Mouse (Mus musculus): ENCODE measurements around the gene Atp13a4. TPM values are rescaled to one million over a fixed set of nuclear protein-coding genes. Genes with fewer than 3 reads are reported as not detected.

Atp13a4 gene
- total RNA-seq, 2 experiments from 2014 or later, result 12.7 to 15.2 TPM

DNA sequence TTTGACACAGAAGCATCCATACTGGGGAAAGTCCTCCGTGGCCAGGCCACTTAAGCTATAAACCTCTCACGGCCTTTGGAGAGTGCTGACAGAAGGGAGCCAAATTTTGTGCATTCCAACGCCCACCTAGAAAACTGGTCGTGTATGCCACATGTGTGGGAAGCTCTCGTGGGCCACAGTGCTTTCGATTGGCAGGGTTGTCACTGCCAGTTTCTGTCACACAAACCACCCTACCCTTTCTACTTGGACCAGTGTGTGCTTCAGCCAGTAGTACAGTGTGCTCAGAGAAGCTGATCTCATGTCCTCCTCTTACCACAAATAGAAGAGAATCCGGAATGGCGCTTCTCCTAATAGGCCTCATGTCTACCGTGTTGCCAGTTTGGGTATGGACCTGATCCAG is 40.5 kb downstream of the Atp13a4 start:
- DNase-seq (ENCODE audit: low spot score in 2 of 2), result peak in 1 of 2 experiments; percentile 47
- intact Hi-C loops (cut with DNase I), result no loop called here

DNA sequence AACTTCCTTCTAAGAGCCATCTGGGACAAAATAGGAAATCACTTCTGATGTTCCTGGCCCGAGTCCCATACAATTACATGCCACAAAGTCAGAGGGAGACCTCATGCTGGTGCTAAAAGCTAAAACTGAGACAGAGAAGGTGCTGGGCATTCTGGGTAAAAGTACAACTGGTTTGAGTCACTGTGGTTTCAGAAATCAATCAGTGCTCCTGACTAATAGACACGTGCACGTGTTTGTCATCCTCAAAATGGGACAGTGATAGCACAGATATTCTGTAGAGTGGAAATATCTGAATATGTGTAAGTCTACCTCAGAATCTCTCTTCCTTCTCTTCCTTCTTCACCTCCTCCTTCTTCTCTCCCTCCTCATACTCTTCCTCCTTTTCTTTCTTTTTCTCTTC is 53.6 kb downstream of the Atp13a4 start:
- intact Hi-C loops (cut with DNase I), result no loop called here
- DNase-seq (ENCODE audit: low spot score in 2 of 2), result no peak

DNA sequence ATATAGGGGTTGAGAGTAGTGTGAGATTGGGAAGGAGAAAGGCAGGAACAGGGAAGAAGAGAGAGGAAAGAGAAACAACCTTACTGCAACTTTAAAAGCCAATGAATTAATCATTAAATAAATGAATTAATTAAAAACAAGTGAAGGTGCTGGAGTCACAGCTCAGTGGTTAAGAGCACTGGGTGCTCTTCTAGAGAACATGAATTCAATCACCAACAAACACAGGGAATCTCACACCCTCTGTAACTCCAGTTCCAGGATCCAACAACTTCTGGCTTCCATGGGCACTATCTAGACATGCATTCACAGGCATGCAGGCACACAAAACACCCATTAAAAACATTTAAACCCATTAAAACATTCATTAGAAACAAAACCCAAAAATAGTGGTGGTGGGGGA is 63.2 kb downstream of the Atp13a4 start:
- no peak for DNase-seq (ENCODE audit: low spot score in 2 of 2)
- intact Hi-C loops (cut with DNase I), result no loop called here

DNA sequence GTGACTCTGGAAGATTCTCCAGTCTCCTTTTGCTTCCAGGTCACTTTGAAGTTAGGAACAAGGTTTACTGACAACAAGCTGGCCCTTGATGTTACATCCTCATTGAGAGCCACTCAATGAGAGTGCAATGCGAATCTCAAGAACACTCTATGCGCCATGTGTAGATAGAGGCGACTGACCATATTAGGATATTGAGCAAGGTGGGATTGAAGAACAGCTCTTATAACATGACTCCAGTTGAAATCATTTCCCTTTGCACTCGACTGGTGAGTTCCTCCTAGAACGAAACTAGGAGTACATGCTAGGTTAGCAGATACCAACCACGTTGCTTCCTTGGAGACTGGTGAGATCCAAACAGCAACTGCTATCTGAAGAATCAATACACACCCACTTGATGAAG is 64.3 kb downstream of the Atp13a4 start:
- no peak for DNase-seq (ENCODE audit: low spot score in 2 of 2)
- intact Hi-C loops (cut with DNase I), result no loop called here

DNA sequence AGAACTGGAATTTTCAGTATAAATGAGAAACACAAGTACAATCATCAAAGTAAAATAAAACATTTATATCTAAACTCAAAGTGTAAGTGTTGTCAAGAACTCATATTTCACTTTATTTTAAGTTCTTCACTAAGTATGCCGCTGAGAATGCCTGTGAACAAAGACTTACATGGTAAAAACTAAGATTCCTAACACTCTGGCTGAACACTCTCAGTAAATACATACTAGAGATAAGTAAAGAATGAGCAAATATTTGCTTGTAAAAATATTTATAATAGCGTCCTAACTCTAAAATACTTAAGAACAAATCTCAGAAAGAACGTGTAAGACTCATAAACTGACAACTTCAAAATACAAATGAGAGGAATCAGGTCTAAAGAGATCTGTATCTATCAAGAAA is 80.9 kb downstream of the Atp13a4 start:
- no peak for DNase-seq (ENCODE audit: low spot score in 2 of 2)
- intact Hi-C loops (cut with DNase I), result no loop called here

DNA sequence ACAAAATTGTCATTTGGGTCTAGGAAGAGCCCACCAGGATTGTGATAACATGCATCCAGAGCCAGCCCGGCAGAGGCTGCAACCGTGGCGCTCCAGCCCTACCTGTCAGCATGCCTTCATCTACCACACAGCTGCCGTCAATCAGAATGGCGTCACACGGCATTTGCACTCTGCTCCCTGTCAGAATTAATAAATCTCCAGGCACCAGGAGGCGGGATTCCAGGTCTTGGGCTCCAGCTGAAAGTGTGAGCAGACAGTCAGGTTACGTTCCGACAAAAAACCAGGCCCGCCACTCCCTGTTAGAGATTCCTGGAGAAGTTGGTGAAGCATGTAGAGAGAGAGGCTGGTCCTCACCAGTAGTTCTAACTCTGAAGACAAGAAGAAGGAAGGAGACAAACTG is 85.3 kb downstream of the Atp13a4 start:
- no peak for DNase-seq (ENCODE audit: low spot score in 2 of 2)
- intact Hi-C loops (cut with DNase I), result loop anchor here (5.0 kb wide), 2 partner anchors 103 to 617 kb away; no protein-coding TSS in a partner anchor

DNA sequence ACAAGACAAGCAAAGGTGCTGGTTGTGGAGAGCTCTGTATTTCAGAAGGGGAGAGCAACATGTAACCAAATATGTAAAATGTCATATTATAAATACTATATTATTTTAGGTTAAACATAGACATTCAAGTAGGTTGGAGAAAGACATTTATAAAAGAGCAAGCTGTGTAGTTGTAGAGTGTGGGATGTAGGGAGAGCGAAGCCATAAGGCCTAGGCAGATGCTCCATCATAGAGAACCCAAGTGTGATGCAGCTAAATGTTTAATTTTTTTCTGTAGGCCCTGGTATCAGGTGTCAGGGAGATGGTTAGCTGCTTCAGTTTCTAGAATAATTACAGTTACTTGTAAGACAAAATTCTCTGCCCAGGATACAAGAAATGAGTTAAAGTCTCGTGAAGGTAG is 87.8 kb downstream of the Atp13a4 start:
- peak in 1 of 2 experiments; percentile 58 for DNase-seq (ENCODE audit: low spot score in 2 of 2)
- intact Hi-C loops (cut with DNase I), result loop anchor here (5.0 kb wide), 2 partner anchors 105 to 615 kb away; no protein-coding TSS in a partner anchor

DNA sequence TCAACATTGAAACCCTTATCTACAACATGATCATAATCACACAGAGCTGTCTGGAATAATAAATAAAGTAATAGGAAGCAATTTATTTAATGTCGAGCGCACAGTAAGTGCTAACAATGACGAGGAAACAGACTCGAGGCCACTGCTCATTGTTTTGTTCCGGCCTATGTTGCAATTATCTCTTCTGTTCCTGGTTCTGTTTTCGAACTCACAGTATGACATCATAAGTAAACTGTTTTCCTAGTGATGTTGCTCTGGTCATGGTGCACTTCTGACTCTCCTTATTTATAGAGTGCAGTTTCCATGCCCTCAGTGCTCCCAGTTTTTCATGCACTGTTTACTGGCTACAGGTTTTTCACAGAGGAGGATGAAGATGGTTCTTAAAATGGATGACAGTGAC is 91.4 kb downstream of the Atp13a4 start:
- intact Hi-C loops (cut with DNase I), result no loop called here
- DNase-seq (ENCODE audit: low spot score in 2 of 2), result no peak

DNA sequence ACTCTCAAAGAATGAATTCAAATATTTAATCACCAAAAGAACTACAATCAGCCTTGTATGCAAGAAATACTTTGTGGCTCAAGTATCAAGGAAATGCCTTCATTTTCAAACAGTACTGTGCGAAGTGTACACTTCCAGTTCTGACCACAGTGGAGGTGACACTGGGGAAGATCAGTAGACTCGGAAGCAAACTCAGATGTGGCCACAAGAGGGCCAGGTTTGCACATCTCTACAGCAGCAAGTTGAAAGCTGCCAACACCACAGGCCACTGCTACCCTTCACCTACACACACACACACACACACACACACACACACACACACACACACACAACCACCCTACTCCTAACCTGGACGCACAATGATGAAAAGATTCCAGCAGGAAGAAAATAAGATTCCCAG is 93.0 kb downstream of the Atp13a4 start:
- peak; percentile 48 to 72 for DNase-seq (ENCODE audit: low spot score in 2 of 2)
- intact Hi-C loops (cut with DNase I), result no loop called here

DNA sequence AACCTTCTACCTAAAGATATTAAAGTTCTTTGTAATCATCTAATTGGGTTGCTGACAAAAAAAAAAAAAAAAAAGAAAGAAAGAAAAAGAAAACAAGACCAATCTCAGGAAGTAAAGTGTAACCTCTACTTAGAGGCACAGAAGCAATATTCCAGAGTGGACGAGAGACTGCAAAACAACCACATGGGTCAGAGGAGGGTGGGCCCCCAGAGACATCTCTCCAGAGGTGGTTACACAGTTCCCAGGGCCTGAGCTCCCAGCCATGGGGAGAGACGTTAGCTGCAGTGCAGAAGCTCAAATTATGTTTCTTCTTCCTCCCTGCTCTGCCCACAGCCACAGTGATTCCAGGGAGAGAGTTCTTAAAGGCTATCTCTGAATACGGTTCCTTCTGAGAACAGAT is 102.5 kb downstream of the Atp13a4 start:
- no peak for DNase-seq (ENCODE audit: low spot score in 2 of 2)
- intact Hi-C loops (cut with DNase I), result no loop called here

DNA sequence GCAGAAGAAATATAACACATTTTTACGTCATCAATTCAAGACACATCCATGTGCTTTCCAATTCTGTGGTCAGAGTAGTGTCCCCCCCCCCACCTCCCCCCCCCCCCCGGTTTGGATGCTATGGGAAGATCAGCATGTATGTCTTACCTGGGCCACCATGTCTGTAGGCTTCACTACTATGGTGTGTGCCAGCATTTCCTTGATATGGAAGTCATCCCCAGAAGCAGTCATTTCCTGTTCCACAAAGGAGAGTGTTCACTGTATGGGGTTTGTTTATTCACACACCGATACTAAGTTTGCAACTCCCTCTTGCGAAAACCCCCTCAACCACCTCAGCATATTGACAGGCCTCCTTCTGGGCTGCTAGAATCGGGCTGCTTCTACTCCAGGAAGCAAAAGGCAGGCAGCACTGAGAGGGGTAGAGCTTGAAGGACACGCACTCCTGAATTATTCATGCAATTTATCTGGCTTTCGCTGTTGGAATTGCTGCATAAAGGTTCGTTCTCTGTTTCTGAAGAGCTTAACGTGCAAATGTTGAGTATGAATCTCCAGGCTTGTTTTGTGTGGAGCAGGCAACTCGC is 103.2 kb downstream of the Atp13a4 start:
- intact Hi-C loops (cut with DNase I), result no loop called here
- DNase-seq (ENCODE audit: low spot score in 2 of 2), result peak; percentile 12 to 51

DNA sequence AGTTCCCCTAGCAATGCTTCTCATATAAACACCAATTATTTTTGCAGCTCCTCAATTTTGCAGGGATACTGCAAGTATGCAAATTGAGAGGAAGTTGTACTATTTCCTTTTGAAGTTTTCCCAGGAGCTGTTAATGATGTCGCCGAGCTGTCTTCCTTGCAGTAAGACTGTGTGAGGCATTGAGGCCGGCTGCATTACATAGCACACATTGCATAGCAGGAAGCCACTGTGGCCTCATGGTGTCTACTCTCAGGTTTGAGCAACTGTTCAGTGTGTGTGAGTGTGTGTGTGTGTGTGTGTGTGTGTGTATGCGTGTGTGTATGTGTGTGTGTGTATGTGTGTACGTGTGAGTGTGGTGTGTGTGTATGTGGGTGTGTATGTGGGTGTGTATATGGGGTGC is 106.6 kb downstream of the Atp13a4 start:
- intact Hi-C loops (cut with DNase I), result no loop called here
- no peak for DNase-seq (ENCODE audit: low spot score in 2 of 2)

DNA sequence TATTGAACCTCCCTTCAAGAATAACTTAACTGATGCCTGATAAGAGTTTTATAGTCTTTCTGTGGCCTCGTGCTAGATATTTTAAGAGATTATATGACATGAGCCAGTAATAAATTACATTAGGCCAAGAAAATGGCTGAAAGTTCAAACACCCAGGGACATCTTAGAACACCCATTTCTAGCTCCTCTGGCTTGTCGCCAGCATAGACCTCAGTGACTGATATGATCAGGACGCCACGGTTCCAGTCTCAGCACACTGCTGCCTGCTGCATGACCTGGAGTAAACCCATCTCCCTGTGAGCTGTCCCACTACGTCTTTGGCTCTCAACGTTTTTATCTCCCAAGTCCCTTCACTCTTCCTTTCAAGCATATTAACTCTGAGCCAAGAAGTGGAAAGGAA is 108.9 kb downstream of the Atp13a4 start:
- intact Hi-C loops (cut with DNase I), result no loop called here

DNA sequence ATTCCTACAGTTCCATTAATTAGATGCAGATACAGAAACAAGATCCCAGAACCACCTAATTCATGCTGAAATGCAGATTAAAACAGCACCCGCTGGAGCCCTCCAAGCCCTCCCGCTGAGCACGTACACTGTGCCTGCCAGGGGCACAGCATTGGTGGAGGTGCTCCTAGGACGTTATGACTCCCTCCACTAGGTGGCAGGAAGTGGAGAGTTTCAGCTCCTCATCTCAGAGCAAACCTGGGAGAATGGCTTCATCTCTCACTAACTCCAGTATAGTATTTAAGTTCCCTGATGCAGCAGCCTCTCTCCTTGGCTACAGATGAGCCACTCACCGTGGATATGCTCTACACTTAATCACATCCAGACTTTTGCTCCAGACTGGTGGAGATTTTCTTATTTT is 110.0 kb downstream of the Atp13a4 start:
- intact Hi-C loops (cut with DNase I), result no loop called here
- DNase-seq (ENCODE audit: low spot score in 2 of 2), result peak; percentile 48 to 76

More for the DNA sequence above, 108.9 kb downstream of the Atp13a4 start:
- DNase-seq (ENCODE audit: low spot score in 2 of 2), result no peak

DNA sequence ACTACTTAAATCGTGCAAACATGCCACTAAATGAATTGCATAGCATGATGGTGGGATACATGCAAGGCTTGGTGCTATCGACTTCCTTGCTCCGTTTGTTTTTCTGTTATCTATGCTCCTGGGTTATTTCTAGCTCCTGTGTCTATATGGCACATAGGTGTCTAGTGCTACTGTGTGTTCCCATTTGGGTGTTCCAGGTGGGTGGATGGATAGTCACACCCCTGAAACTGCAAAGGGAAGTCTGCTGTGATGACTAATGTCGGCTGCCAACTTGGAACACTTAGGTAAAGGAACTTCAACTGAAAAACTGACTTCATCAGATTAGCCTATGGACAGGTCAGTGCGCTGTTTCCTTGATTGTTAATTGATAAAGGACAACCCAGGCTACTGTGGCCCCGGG is 129.8 kb downstream of the Atp13a4 start:
- peak; percentile 11 to 74 for DNase-seq (ENCODE audit: low spot score in 2 of 2)

DNA sequence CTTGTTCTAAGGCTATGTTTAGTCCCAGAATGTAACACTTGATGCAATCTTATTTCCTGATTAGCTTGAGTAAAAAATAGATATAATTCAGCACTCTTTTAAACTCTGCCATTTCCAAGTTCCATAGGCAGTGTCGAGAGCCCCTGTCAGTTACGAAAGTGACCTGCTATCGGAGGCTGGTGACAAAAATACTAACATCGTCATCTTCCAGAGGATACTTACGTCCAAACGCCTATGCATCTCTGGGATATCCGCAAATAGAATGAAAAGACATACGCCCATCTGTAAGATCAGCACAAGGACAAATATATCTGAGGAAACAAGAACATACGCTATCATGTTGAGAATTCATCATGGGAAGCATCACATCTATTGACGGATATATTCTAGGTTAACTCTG is 137.3 kb downstream of the Atp13a4 start:
- intact Hi-C loops (cut with DNase I), result no loop called here
- DNase-seq (ENCODE audit: low spot score in 2 of 2), result peak in 1 of 2 experiments; percentile 64

More for the DNA sequence above, 129.8 kb downstream of the Atp13a4 start:
- intact Hi-C loops (cut with DNase I), result no loop called here

DNA sequence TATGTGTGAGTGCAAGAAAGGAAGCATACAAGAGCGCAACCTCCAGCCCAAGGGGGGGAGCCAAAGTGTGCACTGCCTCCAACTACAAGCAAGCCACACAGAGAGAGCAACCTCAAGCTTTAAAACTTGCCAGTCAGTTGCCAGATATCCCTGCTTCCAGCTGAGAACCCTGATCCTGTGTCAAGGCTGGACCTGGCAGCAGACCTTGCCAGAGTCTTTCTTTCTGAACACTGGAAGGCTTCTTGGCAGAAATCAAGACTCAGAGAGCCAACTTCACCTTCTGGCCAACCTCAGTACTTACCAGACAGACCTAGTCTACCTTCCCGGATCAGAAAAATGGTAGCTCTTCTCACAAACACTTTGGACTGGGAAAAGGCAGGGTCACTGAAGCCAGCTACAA is 145.6 kb downstream of the Atp13a4 start:
- DNase-seq (ENCODE audit: low spot score in 2 of 2), result no peak
- intact Hi-C loops (cut with DNase I), result no loop called here

DNA sequence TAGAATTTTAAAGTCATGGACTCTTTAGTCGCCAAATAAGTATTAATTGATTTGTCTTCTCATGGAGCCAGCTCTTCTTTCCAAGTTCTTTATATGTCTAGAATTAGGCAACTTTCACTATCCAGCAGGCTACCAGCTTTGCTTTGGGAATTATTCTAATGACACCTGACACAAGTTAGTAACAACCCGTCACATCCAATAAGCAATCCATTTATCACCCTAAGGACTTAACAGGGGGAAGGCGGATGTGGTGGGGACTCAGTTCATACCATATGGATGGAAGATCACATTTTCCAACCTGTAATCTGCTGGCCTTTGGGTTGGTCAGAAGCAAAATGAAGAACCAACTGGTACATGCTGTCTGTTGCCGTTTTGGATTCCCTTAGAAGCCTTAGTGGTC is 159.9 kb downstream of the Atp13a4 start:
- intact Hi-C loops (cut with DNase I), result no loop called here

DNA sequence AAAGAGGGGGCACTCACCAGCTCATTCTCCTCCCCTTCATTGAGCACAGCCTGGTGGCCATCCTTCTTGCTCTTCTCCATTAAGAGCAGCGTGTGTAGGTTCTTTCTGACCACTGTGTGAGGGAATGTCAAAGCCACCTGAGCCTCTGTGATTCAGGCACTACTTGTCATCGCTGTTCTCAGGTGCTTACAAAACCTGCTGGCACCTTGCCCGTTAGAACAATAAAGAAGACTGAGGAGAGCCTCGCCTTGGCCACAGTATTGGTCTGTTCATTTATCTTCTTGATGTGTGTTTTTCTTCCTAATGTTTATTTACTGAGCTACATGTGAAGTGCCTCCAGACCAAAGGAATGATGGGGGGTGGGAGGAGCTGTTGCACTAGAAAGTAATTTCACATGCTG is 166.2 kb downstream of the Atp13a4 start, which contains the start of gene Atp13a5:
Gene Atp13a5 (minus strand): TSS at position 275 of the 400 bp plus-strand sequence.
- no peak for DNase-seq (ENCODE audit: low spot score in 2 of 2)

More for the DNA sequence above, 159.9 kb downstream of the Atp13a4 start:
- DNase-seq (ENCODE audit: low spot score in 2 of 2), result no peak

DNA sequence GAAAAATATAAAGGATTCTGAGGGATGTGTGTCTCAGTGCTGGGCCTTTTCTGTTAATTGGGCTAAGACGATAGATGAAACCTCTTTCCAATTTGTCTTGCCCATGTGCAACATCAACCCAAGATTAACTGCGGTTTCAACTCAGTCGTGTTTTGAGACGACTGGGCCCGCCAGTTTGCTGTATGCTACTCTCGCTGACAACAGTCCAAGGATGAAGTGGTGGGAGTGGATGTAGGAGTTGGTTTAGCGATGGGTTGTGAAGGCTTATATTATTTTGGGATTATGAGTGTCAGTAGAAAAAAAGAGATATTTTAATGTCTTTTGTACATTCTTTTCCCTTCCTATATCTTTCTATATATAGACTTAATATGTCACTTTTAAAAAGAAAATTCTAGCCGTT is 170.0 kb downstream of the Atp13a4 start:
- DNase-seq (ENCODE audit: low spot score in 2 of 2), result peak; percentile 9 to 81
- intact Hi-C loops (cut with DNase I), result loop anchor here (10.0 kb wide), 1 partner anchor 230 kb away; no protein-coding TSS in a partner anchor

More for the DNA sequence above, 166.2 kb downstream of the Atp13a4 start, which contains the start of gene Atp13a5:
- intact Hi-C loops (cut with DNase I), result loop anchor here (10.0 kb wide), 1 partner anchor 234 kb away; no protein-coding TSS in a partner anchor

All from left cerebral cortex, postnatal 25 days (tissue).